ENCODE assay signal across 9 mouse cellular contexts in the genomic region with DNA sequence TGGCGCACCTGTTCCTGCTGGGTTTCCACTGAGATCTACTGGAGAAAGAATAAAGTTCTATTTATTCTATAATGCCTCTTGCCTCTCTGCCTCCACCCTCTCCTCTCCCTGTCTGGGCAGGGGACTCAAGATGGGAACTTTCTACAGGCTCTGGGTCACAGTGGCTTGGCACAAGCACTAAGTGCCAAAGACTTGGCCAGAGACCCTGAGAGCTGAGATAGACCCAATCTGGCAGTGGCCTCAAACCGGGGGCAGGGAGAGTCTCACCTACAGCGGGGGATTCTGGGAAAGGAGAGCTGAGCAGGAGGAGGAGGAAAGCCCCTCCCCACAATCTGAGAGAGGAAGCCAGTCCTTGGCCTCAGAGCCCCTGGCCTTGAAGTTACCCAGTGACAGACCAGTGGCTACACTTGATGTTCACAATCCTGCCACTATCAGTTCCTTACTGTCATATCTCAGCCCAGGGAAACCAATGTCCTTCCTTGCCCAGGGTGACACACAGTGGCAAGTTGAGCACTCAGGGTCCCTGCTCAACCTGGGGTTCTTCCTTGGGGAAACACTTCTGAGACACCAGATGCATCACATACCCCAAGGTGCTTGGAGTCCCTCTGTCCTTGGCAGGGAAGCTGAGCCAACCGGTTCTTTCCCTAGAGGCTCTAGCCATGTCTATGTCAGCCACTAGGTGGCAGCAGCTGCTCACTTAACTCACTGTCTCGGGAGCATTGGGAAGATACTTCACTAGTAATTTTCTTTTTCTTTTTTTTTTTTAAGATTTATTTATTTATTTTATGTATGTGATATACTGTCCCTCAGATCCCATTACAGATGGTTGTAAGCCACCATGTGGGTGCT. TPM values are rescaled to one million over a fixed set of nuclear protein-coding genes. Genes with fewer than 3 reads are reported as not detected.
DNase-seq lines count a peak whose midpoint lies in the region; ATAC-seq and TF ChIP-seq lines count a peak whose summit lies in the region.
"Had no signal": no experiment of that assay in that cellular context is flagged by ENCODE, and none has a peak within 500 bp of the region (broad histone marks: within the 10 kb centered on the region; RNA-seq: fewer than 3 reads in every experiment).

No protein-coding gene starts in this region.

- no peak overlapping the region for H3K9ac ChIP-seq in hindbrain, embryonic 14.5 days
- H3K9ac ChIP-seq in liver, postnatal 0 days (replicated peaks), result no peak overlapping the region
- H3K9ac ChIP-seq: hindbrain, embryonic 15.5 days had no signal

- no peak for TF ChIP-seq EP300 in liver, postnatal 0 days (IDR thresholded peaks at IDR 0.05; ENCODE audit: low read depth)

- no peak overlapping the region for H3K4me2 ChIP-seq in hindbrain, embryonic 14.5 days (replicated peaks)
- no peak overlapping the region for H3K4me2 ChIP-seq in liver, postnatal 0 days (ENCODE audit: low read depth, low read length)
- H3K4me2 ChIP-seq: hindbrain, embryonic 15.5 days had no signal

- DNase-seq in right cerebral cortex, adult 18-20 months, result peak; percentile 79
- no peak for DNase-seq in right cerebral cortex, postnatal 36 days (ENCODE audit: low spot score in 2 of 2)
- peak; percentile 85 for DNase-seq in adrenal gland, postnatal 10 days
- DNase-seq in embryo, embryonic 9.5 days (ENCODE audit: extremely low spot score), result peak; percentile 71
- peak; percentile 85 for DNase-seq in hindbrain, embryonic 14.5 days (ENCODE audit: low spot score)
- DNase-seq in liver, postnatal 0 days, result peak; percentile 78
- peak; percentile 88 to 92 for DNase-seq in right cerebral cortex, adult 2 months (ENCODE audit: low spot score in 2 of 2)

- TF ChIP-seq CTCF in liver, postnatal 0 days (IDR thresholded peaks at IDR 0.05; ENCODE audit: low read depth), result peak; percentile 86

- no peak overlapping the region for H3K4me3 ChIP-seq in hindbrain, embryonic 14.5 days (replicated peaks; ENCODE audit: low read length)
- no peak overlapping the region for H3K4me3 ChIP-seq in liver, postnatal 0 days (ENCODE audit: low read depth, low read length)
- H3K4me3 ChIP-seq: hindbrain, embryonic 15.5 days had no signal

- peaks cover 35% of the 10 kb centered on the region for H3K36me3 ChIP-seq in hindbrain, embryonic 14.5 days (replicated peaks; ENCODE audit: control insufficient read depth, insufficient read depth)
- peaks cover 26% of the 10 kb centered on the region for H3K36me3 ChIP-seq in liver, postnatal 0 days (replicated peaks; ENCODE audit: insufficient read depth, low read length)

- no peaks in the 10 kb centered on the region for H3K27me3 ChIP-seq in hindbrain, embryonic 14.5 days (ENCODE audit: control insufficient read depth, insufficient read depth, low read length)
- 0 out of 2 replicates have a peak, but pooled peaks cover under 1% of the 10 kb centered on the region for H3K27me3 ChIP-seq in liver, postnatal 0 days (ENCODE audit: insufficient read depth, low read length)
- H3K27me3 ChIP-seq: hindbrain, embryonic 15.5 days had no signal

- 44% methylated on average over 5 of the region's 5 CpGs for WGBS in hindbrain, embryonic 14.5 days
- 44% methylated on average over 5 of the region's 5 CpGs for WGBS in liver, postnatal 0 days (ENCODE audit: insufficient replicate concordance)

- H3K9me3 ChIP-seq in hindbrain, embryonic 14.5 days (ENCODE audit: control insufficient read depth, low read length), result no peaks in the 10 kb centered on the region
- H3K9me3 ChIP-seq in liver, postnatal 0 days (ENCODE audit: low read length), result no peaks in the 10 kb centered on the region
- H3K9me3 ChIP-seq: hindbrain, embryonic 15.5 days had no signal

- ATAC-seq in hindbrain, embryonic 14.5 days (ENCODE audit: low FRiP score), result no peak
- peak; percentile 26 for ATAC-seq in liver, postnatal 0 days

- H3K4me1 ChIP-seq in hindbrain, embryonic 14.5 days (replicated peaks; ENCODE audit: control insufficient read depth, insufficient read depth, low read length), result peaks cover 17% of the 10 kb centered on the region
- H3K4me1 ChIP-seq in liver, postnatal 0 days (ENCODE audit: insufficient read depth), result 0 out of 2 replicates have a peak, but pooled peaks cover 2% of the 10 kb centered on the region

- no peak overlapping the region for H3K27ac ChIP-seq in hindbrain, embryonic 14.5 days
- H3K27ac ChIP-seq in liver, postnatal 0 days (ENCODE audit: low read depth), result no peak overlapping the region
- H3K27ac ChIP-seq: hindbrain, embryonic 15.5 days had no signal

RNA-seq across cellular contexts. Expression of gene Gjd3, which starts 7.7 kb away (rescaled TPM):
- total RNA-seq in adrenal gland, postnatal 10 days (2021), result under 1 TPM; 0.45 to 0.73 TPM
- polyA plus RNA-seq in hindbrain, embryonic 14.5 days (2014; fragmentation: Nextera tagmentation; extraction: Ambion mirVana), result 0.60 and 1.4 TPM in 2 replicates
- polyA plus RNA-seq in liver, postnatal 0 days (2015; fragmentation: Nextera tagmentation; extraction: Ambion mirVana), result not detected in 2 replicates
- polyA plus RNA-seq: stomach, embryonic 14.5 days had no signal

RNA-seq across cellular contexts. Expression of gene Rara, which starts 47.5 kb away (rescaled TPM):
- 10 to 100 TPM; 26.2 to 34.7 TPM for total RNA-seq in adrenal gland, postnatal 10 days (2021)
- 18.4 and 18.7 TPM in 2 replicates for polyA plus RNA-seq in hindbrain, embryonic 14.5 days (2014; fragmentation: Nextera tagmentation; extraction: Ambion mirVana)
- polyA plus RNA-seq in liver, postnatal 0 days (2015; fragmentation: Nextera tagmentation; extraction: Ambion mirVana), result 5.4 and 5.6 TPM in 2 replicates

RNA-seq across cellular contexts. Expression of gene Top2a, which starts 48.9 kb away (rescaled TPM):
- total RNA-seq in adrenal gland, postnatal 10 days (2021), result 10 to 100 TPM; 54.0 to 73.1 TPM
- 34.2 and 42.4 TPM in 2 replicates for polyA plus RNA-seq in hindbrain, embryonic 14.5 days (2014; fragmentation: Nextera tagmentation; extraction: Ambion mirVana)
- 74.3 and 90.2 TPM in 2 replicates for polyA plus RNA-seq in liver, postnatal 0 days (2015; fragmentation: Nextera tagmentation; extraction: Ambion mirVana)

Comparison
In these comparisons a context has a peak if more than half of its experiments do, and no peak if none do; other contexts are left out.
1. DNase-seq: peak in right cerebral cortex, adult 18-20 months (single experiment), adrenal gland, postnatal 10 days (single experiment), embryo, embryonic 9.5 days (single experiment), hindbrain, embryonic 14.5 days (single experiment), liver, postnatal 0 days (single experiment) and right cerebral cortex, adult 2 months (2 of 2); none in right cerebral cortex, postnatal 36 days (0 of 2).